Mouse (Mus musculus) cerebellum, adult 18-20 months (tissue): ENCODE data around the gene Gm9767.

Experiments used
- DNase-seq, 2 experiments: peaks; one replicate each; pipeline ENCODE4 v3.0.0; 2021

The Gm9767 gene

GRCm38 (mm10) chr10:26077671-26078481, at the start of gene Gm9767:
Gene Gm9767, plus strand, starts transcription at chr10:26078255.
- no peak for DNase-seq

- no peak for DNase-seq
Measured at GRCm38 (mm10) chr10:26034931-26035330, 43.1 kb upstream of the Gm9767 start.

- no peak for DNase-seq
Measured at GRCm38 (mm10) chr10:26051177-26051576, 26.9 kb upstream of the Gm9767 start.

GRCm38 (mm10) chr10:26059662-26060307, 18.3 kb upstream of the Gm9767 start:
- DNase-seq: no peak

- no peak for DNase-seq
Measured at GRCm38 (mm10) chr10:26063071-26063470, 15.0 kb upstream of the Gm9767 start.

GRCm38 (mm10) chr10:26071986-26072385, 6.1 kb upstream of the Gm9767 start:
- no peak for DNase-seq

- no peak for DNase-seq
Measured at GRCm38 (mm10) chr10:26076949-26077348, 1.1 kb upstream of the Gm9767 start.

- DNase-seq: peak; percentile 16 to 30
Measured at GRCm38 (mm10) chr10:26078521-26079142, 577 bp downstream of the Gm9767 start, which contains the start of gene Tmem200a. Gene Tmem200a, minus strand, starts transcription at chr10:26079052.

GRCm38 (mm10) chr10:26079678-26080077, 1.6 kb downstream of the Gm9767 start:
- DNase-seq: no peak

- no peak for DNase-seq
Measured at GRCm38 (mm10) chr10:26082081-26082480, 4.0 kb downstream of the Gm9767 start.

- no peak for DNase-seq
Measured at GRCm38 (mm10) chr10:26103330-26103982, 25.4 kb downstream of the Gm9767 start.

- DNase-seq: no peak
Measured at GRCm38 (mm10) chr10:26114409-26114808, 36.4 kb downstream of the Gm9767 start.

GRCm38 (mm10) chr10:26119067-26119821, 41.2 kb downstream of the Gm9767 start:
- DNase-seq: no peak

GRCm38 (mm10) chr10:26119822-26120183, 41.7 kb downstream of the Gm9767 start:
- no peak for DNase-seq
